Mouse (Mus musculus): ENCODE measurements around the gene Ovol1.

GRCm38 (mm10) chr19:5543362-5543761 is 17.1 kb downstream of the Ovol1 start:
- TF ChIP-seq POLR2A (IDR thresholded peaks at IDR 0.05; ENCODE audit: control insufficient read depth, low read depth, low read length) (no peak), CTCF (IDR thresholded peaks at IDR 0.05; ENCODE audit: control insufficient read depth, insufficient read depth, insufficient replicate concordance, low read depth, low read length) (no peak)

Measured in testis, adult 2 months (tissue).